Mouse (Mus musculus): ENCODE measurements around the gene Rab3b. TPM values are rescaled to one million over a fixed set of nuclear protein-coding genes. Genes with fewer than 3 reads are reported as not detected.
A peak's percentile ranks its signal among the peaks of the same experiment; 100 is the strongest.

The Rab3b gene
- polyA plus RNA-seq, 3 experiments from 2014 or later, result 0.45 TPM; not detected in 2

GRCm38 (mm10) chr4:108959696-108960095, 80.8 kb downstream of the Rab3b start:
- no peak for ATAC-seq

- no peak for ATAC-seq
These were observed 82.0 kb downstream of the Rab3b start for GRCm38 (mm10) chr4:108960619-108961460.

- ATAC-seq, result no peak
These were observed 84.2 kb downstream of the Rab3b start for GRCm38 (mm10) chr4:108963017-108963416.

GRCm38 (mm10) chr4:108969517-108969916, 90.7 kb downstream of the Rab3b start:
- no peak for ATAC-seq

GRCm38 (mm10) chr4:108971054-108971453, 92.2 kb downstream of the Rab3b start:
- no peak for ATAC-seq

GRCm38 (mm10) chr4:108976458-108977071, 97.7 kb downstream of the Rab3b start:
- ATAC-seq, result no peak

- no peak for ATAC-seq
These were observed 108.1 kb downstream of the Rab3b start for GRCm38 (mm10) chr4:108986833-108987472.

GRCm38 (mm10) chr4:108987473-108987842, 108.6 kb downstream of the Rab3b start:
- ATAC-seq, result peak; percentile 84

- no peak for ATAC-seq
These were observed 110.6 kb downstream of the Rab3b start for GRCm38 (mm10) chr4:108989430-108989829.

GRCm38 (mm10) chr4:108990032-108990431, 111.2 kb downstream of the Rab3b start:
- ATAC-seq, result no peak

GRCm38 (mm10) chr4:108990571-108990970, 111.7 kb downstream of the Rab3b start:
- no peak for ATAC-seq

- ATAC-seq, result no peak
These were observed 112.9 kb downstream of the Rab3b start for GRCm38 (mm10) chr4:108991811-108992210.

Other genes with a start within 250 kb of the Rab3b start
- gene 3110021N24Rik, start 159.4 kb upstream of the Rab3b start, polyA plus RNA-seq (2017; shearing (Covaris generic)), result not detected
- gene Zfyve9, start 98.3 kb upstream of the Rab3b start, polyA plus RNA-seq (2017; shearing (Covaris generic)), result under 1 TPM; 0.71 to 0.83 (median 0.72) TPM
- 10 to 100 TPM; 48.1 to 89.6 (median 55.2) TPM for gene Btf3l4, start 45.4 kb upstream of the Rab3b start, polyA plus RNA-seq (2017; shearing (Covaris generic))
- gene Txndc12, start 44.5 kb upstream of the Rab3b start, polyA plus RNA-seq (2017; shearing (Covaris generic)), result 10 to 100 TPM; 59.8 to 63.3 (median 61.0) TPM
- 10 to 100 TPM in 2 of 3 experiments, 1 to 10 TPM in 1; 9.9 to 12.9 (median 11.8) TPM for gene Kti12, start 31.3 kb upstream of the Rab3b start, polyA plus RNA-seq (2017; shearing (Covaris generic))
- gene A730015C16Rik, start 30.4 kb upstream of the Rab3b start, polyA plus RNA-seq (2017; shearing (Covaris generic)), result under 1 TPM in 2 of 3 experiments, not detected in 1; 0.34 to 0.68 TPM
- gene Nrd1, start 121.6 kb downstream of the Rab3b start, polyA plus RNA-seq (2017; shearing (Covaris generic)), result 10 to 100 TPM; 45.7 to 77.6 (median 58.3) TPM

Data from inflammation-experienced regulatory T-cells, adult 6 months (primary cell).